Mouse (Mus musculus): ENCODE results near the gene Mus81. TPM values are rescaled to one million over a fixed set of nuclear protein-coding genes. Genes with fewer than 3 reads are reported as not detected.

Gene Mus81
- total and polyA plus RNA-seq, 3 experiments, result 20.4 to 29.3 (median 28.8) TPM

- H3K4me1 ChIP-seq (ENCODE audit: control insufficient read depth in 1 of 2, insufficient read depth in 2 of 2), result peaks cover 0 to 6% of the 10 kb centered on the region in 2 experiments; a peak in 1 of 4 replicates
- no peaks in the 10 kb centered on the region for H3K9me3 ChIP-seq (replicated peaks; ENCODE audit: low read length)
- no peak overlapping the region for H3K4me2 ChIP-seq (ENCODE audit: insufficient read depth, low read depth, poor library complexity, severe bottlenecking)
- H3K36me3 ChIP-seq (replicated peaks in 1 of 2; ENCODE audit: control insufficient read depth in 1 of 2, insufficient read depth in 1 of 2, low read length in 1 of 2), result peaks cover 11 to 23% of the 10 kb centered on the region in 2 experiments
- dilution Hi-C loops (cut with MboI; ENCODE audit: extremely low pct_ligation_motif_present, extremely low pct_unique_long_range_greater_than_20kb, low sequenced_read_pairs) (no loop called here), in situ Hi-C loops (cut with MboI; ENCODE audit: low pct_ligation_motif_present, low pct_unique_long_range_greater_than_20kb, low sequenced_read_pairs) (no loop called here)
- no peak overlapping the region for H3K9ac ChIP-seq (ENCODE audit: insufficient read depth, low read depth)
- no peak overlapping the region for H3K27ac ChIP-seq (ENCODE audit: insufficient read depth, low read depth)
- DNase-seq (ENCODE audit: extremely low read depth), result no peak
- H3K79me2 ChIP-seq (replicated peaks; ENCODE audit: control insufficient read depth, extremely low read depth, insufficient read depth, poor library complexity, severe bottlenecking), result no peaks in the 10 kb centered on the region
- TF ChIP-seq ETS1 (conservative IDR thresholded peaks at IDR 0.05; ENCODE audit: low read depth, low read length) (no peak), NELFE (IDR thresholded peaks at IDR 0.05; ENCODE audit: low read depth, low read length) (no peak), IRF4 (IDR thresholded peaks at IDR 0.05; ENCODE audit: low read depth, low read length) (no peak), CTCF (conservative IDR thresholded peaks at IDR 0.05 in 1 of 2, IDR thresholded peaks at IDR 0.05 in 1 of 2; ENCODE audit: low read depth in 2 of 2, low read length in 2 of 2) (no peak), RCOR1 (conservative IDR thresholded peaks at IDR 0.05; ENCODE audit: low read depth, low read length) (no peak), TBP (conservative IDR thresholded peaks at IDR 0.05; ENCODE audit: low read depth, low read length) (no peak), ZKSCAN1 (IDR thresholded peaks at IDR 0.05; ENCODE audit: borderline replicate concordance, low read depth, low read length) (no peak)
- no peak overlapping the region for H3K4me3 ChIP-seq (replicated peaks in 1 of 3; ENCODE audit: low read depth in 2 of 3, low read length in 2 of 3, poor library complexity in 1 of 3)
- H3K27me3 ChIP-seq (replicated peaks), result no peaks in the 10 kb centered on the region
Observed at GRCm38 (mm10) chr19:5471846-5472245, 16.4 kb downstream of the Mus81 start.

GRCm38 (mm10) chr19:5468374-5468773 is 19.8 kb downstream of the Mus81 start, which contains the start of gene Ctsw:
Gene Ctsw, minus strand, starts transcription at chr19:5468507.
- dilution Hi-C loops (cut with MboI; ENCODE audit: extremely low pct_ligation_motif_present, extremely low pct_unique_long_range_greater_than_20kb, low sequenced_read_pairs), result no loop called here
- H3K27ac ChIP-seq (ENCODE audit: insufficient read depth, low read depth), result no peak within 1 kb of the TSS
- H3K9me3 ChIP-seq (replicated peaks; ENCODE audit: low read length), result no peaks in the 10 kb centered on the region
- in situ Hi-C loops (cut with MboI; ENCODE audit: low pct_ligation_motif_present, low pct_unique_long_range_greater_than_20kb, low sequenced_read_pairs), result no loop called here
- H3K36me3 ChIP-seq (replicated peaks in 1 of 2; ENCODE audit: control insufficient read depth in 1 of 2, insufficient read depth in 1 of 2, low read length in 1 of 2), result peaks cover 44 to 58% of the 10 kb centered on the region in 2 experiments
- H3K27me3 ChIP-seq (replicated peaks), result no peaks in the 10 kb centered on the region
- no peak within 1 kb of the TSS for H3K9ac ChIP-seq (ENCODE audit: insufficient read depth, low read depth)
- peaks cover 0 to 6% of the 10 kb centered on the region in 2 experiments; a peak in 1 of 4 replicates for H3K4me1 ChIP-seq (ENCODE audit: control insufficient read depth in 1 of 2, insufficient read depth in 2 of 2)
- no peaks in the 10 kb centered on the region for H3K79me2 ChIP-seq (replicated peaks; ENCODE audit: control insufficient read depth, extremely low read depth, insufficient read depth, poor library complexity, severe bottlenecking)
- no peak for DNase-seq (ENCODE audit: extremely low read depth)
- H3K4me2 ChIP-seq (ENCODE audit: insufficient read depth, low read depth, poor library complexity, severe bottlenecking), result no peak within 1 kb of the TSS
- TF ChIP-seq GABPA (IDR thresholded peaks at IDR 0.05; ENCODE audit: insufficient replicate concordance, low read depth, low read length), result no peak
- TF ChIP-seq POLR2A (IDR thresholded peaks at IDR 0.05; ENCODE audit: low read depth, low read length), result no peak
- no peak for TF ChIP-seq RAD21 (IDR thresholded peaks at IDR 0.05; ENCODE audit: low read depth, low read length)
- no peak for TF ChIP-seq ZNF384 (IDR thresholded peaks at IDR 0.05; ENCODE audit: low read depth, low read length)
- TF ChIP-seq MYC (IDR thresholded peaks at IDR 0.05; ENCODE audit: low read depth, low read length), result no peak
- no peak for TF ChIP-seq POLR2AphosphoS2 (IDR thresholded peaks at IDR 0.05; ENCODE audit: low read depth, low read length)
- TF ChIP-seq ZMIZ1 (IDR thresholded peaks at IDR 0.05; ENCODE audit: low read depth, low read length), result no peak
- TF ChIP-seq MAX (IDR thresholded peaks at IDR 0.05; ENCODE audit: low read length), result no peak
- TF ChIP-seq NRF1 (IDR thresholded peaks at IDR 0.05; ENCODE audit: low read depth, low read length), result no peak
- no peak for TF ChIP-seq ZC3H11A (IDR thresholded peaks at IDR 0.05; ENCODE audit: low read depth, low read length)
- no peak for TF ChIP-seq ETS1 (conservative IDR thresholded peaks at IDR 0.05; ENCODE audit: low read depth, low read length)
- no peak for TF ChIP-seq ELF1 (IDR thresholded peaks at IDR 0.05; ENCODE audit: low read depth, low read length)
- TF ChIP-seq MEF2A (IDR thresholded peaks at IDR 0.05; ENCODE audit: borderline replicate concordance, low read depth, low read length), result no peak
- no peak for TF ChIP-seq MXI1 (IDR thresholded peaks at IDR 0.05; ENCODE audit: low read depth, low read length)
- no peak for TF ChIP-seq IRF4 (IDR thresholded peaks at IDR 0.05; ENCODE audit: low read depth, low read length)
- TF ChIP-seq MAFK (IDR thresholded peaks at IDR 0.05; ENCODE audit: insufficient replicate concordance, low read length), result no peak
- no peak within 1 kb of the TSS for H3K4me3 ChIP-seq (replicated peaks in 1 of 3; ENCODE audit: low read depth in 2 of 3, low read length in 2 of 3, poor library complexity in 1 of 3)

Data from CH12.LX (cell line).